In the genomic region with DNA sequence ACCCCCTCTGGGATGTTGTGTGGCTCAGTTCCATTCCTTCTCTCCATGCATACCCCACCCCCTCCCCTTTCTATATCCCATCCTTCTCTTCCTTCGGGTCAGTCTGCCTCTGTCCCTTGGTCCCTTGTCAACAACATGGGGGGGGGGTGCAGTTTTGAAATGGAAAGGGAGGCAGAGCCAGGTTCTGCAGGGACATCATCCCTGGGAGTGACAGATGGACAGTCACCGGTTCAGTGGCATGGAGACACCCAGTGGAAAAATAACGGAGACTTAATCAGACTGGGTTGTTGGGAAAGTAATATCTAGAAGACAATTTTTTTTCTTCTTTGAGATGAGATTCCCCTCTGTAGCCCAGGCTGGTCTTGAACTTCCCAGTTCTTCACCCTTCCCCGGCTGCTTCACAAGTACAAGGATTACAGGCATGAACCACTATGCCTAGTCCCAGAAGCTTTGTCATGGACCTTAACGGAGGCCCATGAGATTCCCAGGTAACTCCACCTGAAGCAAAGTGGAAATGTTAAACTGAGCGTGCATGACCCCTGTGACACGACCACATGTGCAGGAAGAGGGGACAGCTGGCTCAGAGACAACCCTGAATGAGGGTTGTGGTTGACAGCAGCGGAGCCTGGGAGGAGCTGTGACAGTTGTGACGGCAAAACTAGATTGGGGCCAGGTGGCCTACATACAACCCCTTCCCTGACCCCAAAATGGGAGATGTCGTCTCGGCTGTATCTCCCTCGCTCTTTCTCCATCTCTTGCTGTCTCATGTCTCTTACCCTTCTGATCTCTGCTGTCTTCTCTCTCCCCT, we compare ENCODE assay signal across 8 mouse cellular contexts. TPM values are rescaled to one million over a fixed set of nuclear protein-coding genes. Genes with fewer than 3 reads are reported as not detected.
A peak's percentile ranks its signal among the peaks of the same experiment; 100 is the strongest.
DNase-seq lines count a peak whose midpoint lies in the region; ATAC-seq and TF ChIP-seq lines count a peak whose summit lies in the region.

No protein-coding gene starts in this region.

- peak overlapping the region; percentile 21; the same call in 1 of the 2 replicates for H3K4me3 ChIP-seq in lung, embryonic 14.5 days (ENCODE audit: low read depth, low read length)
- peak overlapping the region; percentile 77 for H3K4me3 ChIP-seq in embryonic facial prominence, embryonic 10.5 days
- H3K4me3 ChIP-seq in intestine, postnatal 0 days (ENCODE audit: low read depth, low read length): peak overlapping the region; percentile 17
- peak overlapping the region; percentile 23; the same call in 1 of the 2 replicates for H3K4me3 ChIP-seq in stomach, postnatal 0 days (ENCODE audit: low read depth, low read length)

- H3K9me3 ChIP-seq in lung, embryonic 14.5 days (ENCODE audit: low read depth, low read length): no peaks in the 10 kb centered on the region
- H3K9me3 ChIP-seq in embryonic facial prominence, embryonic 10.5 days: no peaks in the 10 kb centered on the region
- no peaks in the 10 kb centered on the region for H3K9me3 ChIP-seq in intestine, postnatal 0 days (ENCODE audit: control insufficient read depth)
- no peaks in the 10 kb centered on the region for H3K9me3 ChIP-seq in stomach, postnatal 0 days (ENCODE audit: control insufficient read depth, low read length)

- no peak for ATAC-seq in lung, embryonic 14.5 days (ENCODE audit: insufficient read depth)
- no peak for ATAC-seq in intestine, postnatal 0 days
- no peak for ATAC-seq in stomach, postnatal 0 days (ENCODE audit: low FRiP score, low TSS enrichment)

- WGBS in lung, embryonic 14.5 days: 16% methylated on average over 12 of the region's 12 CpGs
- WGBS in embryonic facial prominence, embryonic 10.5 days: 8% methylated on average over 12 of the region's 12 CpGs
- 48% methylated on average over 12 of the region's 12 CpGs for WGBS in intestine, postnatal 0 days
- WGBS in stomach, postnatal 0 days: 45% methylated on average over 12 of the region's 12 CpGs

- no peak for TF ChIP-seq CTCF in lung, embryonic 14.5 days (IDR thresholded peaks at IDR 0.05; ENCODE audit: low read depth)
- TF ChIP-seq CTCF in intestine, postnatal 0 days (IDR thresholded peaks at IDR 0.05; ENCODE audit: low read depth): no peak
- TF ChIP-seq CTCF in stomach, postnatal 0 days (IDR thresholded peaks at IDR 0.05; ENCODE audit: low read depth): no peak

- no peak overlapping the region for H3K27ac ChIP-seq in lung, embryonic 14.5 days (ENCODE audit: low read depth)
- H3K27ac ChIP-seq in embryonic facial prominence, embryonic 10.5 days (replicated peaks): no peak overlapping the region
- H3K27ac ChIP-seq in intestine, postnatal 0 days (ENCODE audit: low read depth, low read length): no peak overlapping the region
- no peak overlapping the region for H3K27ac ChIP-seq in stomach, postnatal 0 days (replicated peaks)

- DNase-seq in lung, embryonic 14.5 days: no peak
- no peak for DNase-seq in lung, postnatal 25 days (ENCODE audit: low spot score)
- no peak for DNase-seq in embryonic facial prominence, embryonic 10.5 days (ENCODE audit: low spot score)
- no peak for DNase-seq in stomach, postnatal 0 days (ENCODE audit: low spot score)
- no peak for DNase-seq in adrenal gland, postnatal 10 days
- DNase-seq in right cerebral cortex, postnatal 10 days (ENCODE audit: low spot score in 2 of 2): no peak
- no peak for DNase-seq in embryo, embryonic 10.5 days (ENCODE audit: low spot score)

- H3K4me2 ChIP-seq in lung, embryonic 14.5 days: peak overlapping the region; percentile 92
- H3K4me2 ChIP-seq in intestine, postnatal 0 days (replicated peaks; ENCODE audit: low read depth): peak overlapping the region; percentile 95
- H3K4me2 ChIP-seq in stomach, postnatal 0 days (replicated peaks; ENCODE audit: low read depth): peak overlapping the region; percentile 93

- H3K9ac ChIP-seq in lung, embryonic 14.5 days: no peak overlapping the region
- H3K9ac ChIP-seq in intestine, postnatal 0 days (ENCODE audit: low read depth, low read length): no peak overlapping the region
- H3K9ac ChIP-seq in stomach, postnatal 0 days (ENCODE audit: low read length): no peak overlapping the region

- TF ChIP-seq EP300 in stomach, postnatal 0 days (optimal IDR thresholded peaks at IDR 0.05): no peak

- H3K27me3 ChIP-seq in lung, embryonic 14.5 days (ENCODE audit: insufficient read depth, low read length): peaks cover 51% of the 10 kb centered on the region
- H3K27me3 ChIP-seq in embryonic facial prominence, embryonic 10.5 days (replicated peaks; ENCODE audit: low read depth, poor library complexity, severe bottlenecking): peaks cover 57% of the 10 kb centered on the region
- H3K27me3 ChIP-seq in intestine, postnatal 0 days (replicated peaks; ENCODE audit: control insufficient read depth, insufficient read depth, low read length): peaks cover 16% of the 10 kb centered on the region
- 0 out of 2 replicates have a peak, but pooled peaks cover 2% of the 10 kb centered on the region for H3K27me3 ChIP-seq in stomach, postnatal 0 days (ENCODE audit: control insufficient read depth, insufficient read depth, low read length)

- H3K4me1 ChIP-seq in lung, embryonic 14.5 days (ENCODE audit: insufficient read depth): peaks cover 16% of the 10 kb centered on the region; the same call in 1 of the 2 replicates
- H3K4me1 ChIP-seq in embryonic facial prominence, embryonic 10.5 days: peaks cover 73% of the 10 kb centered on the region
- peaks cover 9% of the 10 kb centered on the region for H3K4me1 ChIP-seq in intestine, postnatal 0 days (replicated peaks; ENCODE audit: control insufficient read depth, insufficient read depth, low read length)
- H3K4me1 ChIP-seq in stomach, postnatal 0 days (replicated peaks; ENCODE audit: control insufficient read depth, insufficient read depth): peaks cover 22% of the 10 kb centered on the region

- peaks cover 6% of the 10 kb centered on the region; the same call in 1 of the 2 replicates for H3K36me3 ChIP-seq in lung, embryonic 14.5 days (ENCODE audit: insufficient read depth)
- peaks cover 8% of the 10 kb centered on the region for H3K36me3 ChIP-seq in embryonic facial prominence, embryonic 10.5 days (replicated peaks)
- no peaks in the 10 kb centered on the region for H3K36me3 ChIP-seq in intestine, postnatal 0 days (ENCODE audit: control insufficient read depth, insufficient read depth)
- H3K36me3 ChIP-seq in stomach, postnatal 0 days (ENCODE audit: control insufficient read depth, insufficient read depth, low read length): no peaks in the 10 kb centered on the region; the same call in 1 of the 2 replicates

RNA-seq across cellular contexts. Expression of a gene that starts 0.7 kb away (rescaled TPM):
- polyA plus RNA-seq in lung, embryonic 14.5 days (2014; fragmentation: Nextera tagmentation; extraction: Ambion mirVana): 0.14 TPM in 1 of 2 replicates, not detected in the other
- 0.12 and 0.18 TPM in 2 replicates for polyA plus RNA-seq in embryonic facial prominence, embryonic 10.5 days (2016; fragmentation: Nextera tagmentation; extraction: Ambion mirVana)
- 0.27 and 0.47 TPM in 2 replicates for polyA plus RNA-seq in intestine, postnatal 0 days (2015; fragmentation: Nextera tagmentation; extraction: Ambion mirVana)
- 0.44 and 0.67 TPM in 2 replicates for polyA plus RNA-seq in stomach, postnatal 0 days (2015; fragmentation: Nextera tagmentation; extraction: Ambion mirVana)
- 1 to 10 TPM; 4.5 to 7.9 TPM for total RNA-seq in adrenal gland, postnatal 10 days (2021)

RNA-seq across cellular contexts. Expression of a gene that starts 1.7 kb away (rescaled TPM):
- polyA plus RNA-seq in lung, embryonic 14.5 days (2014; fragmentation: Nextera tagmentation; extraction: Ambion mirVana): 24.5 and 25.6 TPM in 2 replicates
- polyA plus RNA-seq in embryonic facial prominence, embryonic 10.5 days (2016; fragmentation: Nextera tagmentation; extraction: Ambion mirVana): 18.6 and 19.5 TPM in 2 replicates
- polyA plus RNA-seq in intestine, postnatal 0 days (2015; fragmentation: Nextera tagmentation; extraction: Ambion mirVana): 17.2 and 18.0 TPM in 2 replicates
- polyA plus RNA-seq in stomach, postnatal 0 days (2015; fragmentation: Nextera tagmentation; extraction: Ambion mirVana): 16.5 and 18.7 TPM in 2 replicates
- total RNA-seq in adrenal gland, postnatal 10 days (2021): 10 to 100 TPM; 47.8 to 48.0 TPM

RNA-seq across cellular contexts. Expression of a gene that starts 14.2 kb away (rescaled TPM):
- 1.5 and 2.1 TPM in 2 replicates for polyA plus RNA-seq in lung, embryonic 14.5 days (2014; fragmentation: Nextera tagmentation; extraction: Ambion mirVana)
- polyA plus RNA-seq in embryonic facial prominence, embryonic 10.5 days (2016; fragmentation: Nextera tagmentation; extraction: Ambion mirVana): 4.0 and 4.2 TPM in 2 replicates
- polyA plus RNA-seq in intestine, postnatal 0 days (2015; fragmentation: Nextera tagmentation; extraction: Ambion mirVana): 2.5 and 2.7 TPM in 2 replicates
- polyA plus RNA-seq in stomach, postnatal 0 days (2015; fragmentation: Nextera tagmentation; extraction: Ambion mirVana): 4.4 and 4.9 TPM in 2 replicates
- total RNA-seq in adrenal gland, postnatal 10 days (2021): 1 to 10 TPM; 6.1 to 9.9 TPM

RNA-seq across cellular contexts. Expression of a gene that starts 14.6 kb away (rescaled TPM):
- 9.7 and 11.1 TPM in 2 replicates for polyA plus RNA-seq in lung, embryonic 14.5 days (2014; fragmentation: Nextera tagmentation; extraction: Ambion mirVana)
- polyA plus RNA-seq in embryonic facial prominence, embryonic 10.5 days (2016; fragmentation: Nextera tagmentation; extraction: Ambion mirVana): 16.6 and 17.3 TPM in 2 replicates
- 8.8 and 9.2 TPM in 2 replicates for polyA plus RNA-seq in intestine, postnatal 0 days (2015; fragmentation: Nextera tagmentation; extraction: Ambion mirVana)
- polyA plus RNA-seq in stomach, postnatal 0 days (2015; fragmentation: Nextera tagmentation; extraction: Ambion mirVana): 12.4 and 12.8 TPM in 2 replicates
- 10 to 100 TPM; 11.8 to 14.4 TPM for total RNA-seq in adrenal gland, postnatal 10 days (2021)

RNA-seq across cellular contexts. Expression of a gene that starts 16.9 kb away (rescaled TPM):
- polyA plus RNA-seq in lung, embryonic 14.5 days (2014; fragmentation: Nextera tagmentation; extraction: Ambion mirVana): 66.5 and 74.8 TPM in 2 replicates
- polyA plus RNA-seq in embryonic facial prominence, embryonic 10.5 days (2016; fragmentation: Nextera tagmentation; extraction: Ambion mirVana): 103 and 104 TPM in 2 replicates
- 22.9 and 23.1 TPM in 2 replicates for polyA plus RNA-seq in intestine, postnatal 0 days (2015; fragmentation: Nextera tagmentation; extraction: Ambion mirVana)
- polyA plus RNA-seq in stomach, postnatal 0 days (2015; fragmentation: Nextera tagmentation; extraction: Ambion mirVana): 35.4 and 39.3 TPM in 2 replicates
- 10 to 100 TPM; 37.8 to 40.1 TPM for total RNA-seq in adrenal gland, postnatal 10 days (2021)

Comparison
In these comparisons a context has a peak if more than half of its experiments do, and no peak if none do; other contexts are left out.
1. H3K4me3 ChIP-seq: peak in every context shown above with its lines; median percentile 77 in embryonic facial prominence, embryonic 10.5 days; 23 in stomach, postnatal 0 days; 21 in lung, embryonic 14.5 days; 17 in intestine, postnatal 0 days.